Mouse (Mus musculus): ENCODE measurements around the gene Pxylp1. TPM values are rescaled to one million over a fixed set of nuclear protein-coding genes. Genes with fewer than 3 reads are reported as not detected.
A peak's percentile ranks its signal among the peaks of the same experiment; 100 is the strongest.

The Pxylp1 gene
- total RNA-seq, 1 experiment, result 3.6 TPM

GRCm38 (mm10) chr9:96916620-96917538 lies 24.4 kb upstream of the Pxylp1 start:
- H3K4me1 ChIP-seq (ENCODE audit: control insufficient read depth in 2 of 2, insufficient read depth in 2 of 2, low read length in 2 of 2, poor library complexity in 1 of 2), result no peaks in the 10 kb centered on the region
- peak; percentile 96 for DNase-seq (ENCODE audit: low read depth, low spot score)
- in situ Hi-C loops (cut with MboI; ENCODE audit: low sequenced_read_pairs in 2 of 2, unreplicated experiment in 2 of 2), result loop anchor here (10.0 kb wide), 2 partner anchors 148 to 248 kb away; no protein-coding TSS in a partner anchor
- H3K9ac ChIP-seq (ENCODE audit: insufficient read depth, low read depth, low read length, poor library complexity, severe bottlenecking), result no peak overlapping the region
- peak; percentile 100 for TF ChIP-seq ZC3H11A (IDR thresholded peaks at IDR 0.05; ENCODE audit: borderline replicate concordance, low read depth, low read length)
- no peak for TF ChIP-seq CHD2 (IDR thresholded peaks at IDR 0.05; ENCODE audit: low read depth, low read length)
- no peak for TF ChIP-seq ZNF384 (IDR thresholded peaks at IDR 0.05; ENCODE audit: low read depth, low read length)
- TF ChIP-seq HCFC1 (IDR thresholded peaks at IDR 0.05; ENCODE audit: borderline replicate concordance, insufficient read depth, low read length), result 0 out of 2 replicates have a peak, but pooled peaks have one; percentile 24
- TF ChIP-seq MAFK (IDR thresholded peaks at IDR 0.05; ENCODE audit: insufficient read depth, low read depth, low read length), result no peak
- H3K4me3 ChIP-seq (ENCODE audit: insufficient read depth in 1 of 2, low read depth in 1 of 2, low read length in 2 of 2, poor library complexity in 1 of 2, severe bottlenecking in 1 of 2), result no peak overlapping the region
- H3K36me3 ChIP-seq (ENCODE audit: control insufficient read depth, insufficient read depth, low read length, poor library complexity, severe bottlenecking), result no peaks in the 10 kb centered on the region
- H3K9me3 ChIP-seq (ENCODE audit: control insufficient read depth, insufficient read depth, low read depth, low read length), result no peaks in the 10 kb centered on the region
- H3K27ac ChIP-seq (ENCODE audit: insufficient read depth, low read depth, low read length, poor library complexity, severe bottlenecking), result no peak overlapping the region

GRCm38 (mm10) chr9:96916076-96916475 lies 23.6 kb upstream of the Pxylp1 start:
- no peak overlapping the region for H3K4me3 ChIP-seq (ENCODE audit: insufficient read depth in 1 of 2, low read depth in 1 of 2, low read length in 2 of 2, poor library complexity in 1 of 2, severe bottlenecking in 1 of 2)
- no peaks in the 10 kb centered on the region for H3K4me1 ChIP-seq (ENCODE audit: control insufficient read depth in 2 of 2, insufficient read depth in 2 of 2, low read length in 2 of 2, poor library complexity in 1 of 2)
- H3K27ac ChIP-seq (ENCODE audit: insufficient read depth, low read depth, low read length, poor library complexity, severe bottlenecking), result no peak overlapping the region
- in situ Hi-C loops (cut with MboI; ENCODE audit: low sequenced_read_pairs in 2 of 2, unreplicated experiment in 2 of 2), result loop anchor here (10.0 kb wide), 2 partner anchors 149 to 249 kb away; no protein-coding TSS in a partner anchor
- TF ChIP-seq ZC3H11A (IDR thresholded peaks at IDR 0.05; ENCODE audit: borderline replicate concordance, low read depth, low read length) (no peak), ZNF384 (IDR thresholded peaks at IDR 0.05; ENCODE audit: low read depth, low read length) (no peak), HCFC1 (IDR thresholded peaks at IDR 0.05; ENCODE audit: borderline replicate concordance, insufficient read depth, low read length) (no peak), CHD2 (IDR thresholded peaks at IDR 0.05; ENCODE audit: low read depth, low read length) (no peak), MAFK (IDR thresholded peaks at IDR 0.05; ENCODE audit: insufficient read depth, low read depth, low read length) (no peak)
- no peak overlapping the region for H3K9ac ChIP-seq (ENCODE audit: insufficient read depth, low read depth, low read length, poor library complexity, severe bottlenecking)
- H3K36me3 ChIP-seq (ENCODE audit: control insufficient read depth, insufficient read depth, low read length, poor library complexity, severe bottlenecking), result no peaks in the 10 kb centered on the region
- H3K9me3 ChIP-seq (ENCODE audit: control insufficient read depth, insufficient read depth, low read depth, low read length), result no peaks in the 10 kb centered on the region
- DNase-seq (ENCODE audit: low read depth, low spot score), result no peak

GRCm38 (mm10) chr9:96914851-96915250 lies 22.4 kb upstream of the Pxylp1 start:
- H3K27ac ChIP-seq (ENCODE audit: insufficient read depth, low read depth, low read length, poor library complexity, severe bottlenecking), result no peak overlapping the region
- no peak for TF ChIP-seq ZNF384 (IDR thresholded peaks at IDR 0.05; ENCODE audit: low read depth, low read length)
- no peak for TF ChIP-seq HCFC1 (IDR thresholded peaks at IDR 0.05; ENCODE audit: borderline replicate concordance, insufficient read depth, low read length)
- no peak for TF ChIP-seq ZC3H11A (IDR thresholded peaks at IDR 0.05; ENCODE audit: borderline replicate concordance, low read depth, low read length)
- TF ChIP-seq CHD2 (IDR thresholded peaks at IDR 0.05; ENCODE audit: low read depth, low read length), result no peak
- TF ChIP-seq MAFK (IDR thresholded peaks at IDR 0.05; ENCODE audit: insufficient read depth, low read depth, low read length), result no peak
- H3K9me3 ChIP-seq (ENCODE audit: control insufficient read depth, insufficient read depth, low read depth, low read length), result no peaks in the 10 kb centered on the region
- no peak overlapping the region for H3K4me3 ChIP-seq (ENCODE audit: insufficient read depth in 1 of 2, low read depth in 1 of 2, low read length in 2 of 2, poor library complexity in 1 of 2, severe bottlenecking in 1 of 2)
- H3K9ac ChIP-seq (ENCODE audit: insufficient read depth, low read depth, low read length, poor library complexity, severe bottlenecking), result no peak overlapping the region
- no peaks in the 10 kb centered on the region for H3K4me1 ChIP-seq (ENCODE audit: control insufficient read depth in 2 of 2, insufficient read depth in 2 of 2, low read length in 2 of 2, poor library complexity in 1 of 2)
- in situ Hi-C loops (cut with MboI; ENCODE audit: low sequenced_read_pairs in 2 of 2, unreplicated experiment in 2 of 2), result loop anchor here (5.0 to 10.0 kb wide), 3 partner anchors 150 to 250 kb away; no protein-coding TSS in a partner anchor
- DNase-seq (ENCODE audit: low read depth, low spot score), result no peak
- no peaks in the 10 kb centered on the region for H3K36me3 ChIP-seq (ENCODE audit: control insufficient read depth, insufficient read depth, low read length, poor library complexity, severe bottlenecking)

- TF ChIP-seq HCFC1 (IDR thresholded peaks at IDR 0.05; ENCODE audit: borderline replicate concordance, insufficient read depth, low read length) (no peak), CHD2 (IDR thresholded peaks at IDR 0.05; ENCODE audit: low read depth, low read length) (no peak), MAFK (IDR thresholded peaks at IDR 0.05; ENCODE audit: insufficient read depth, low read depth, low read length) (no peak), ZC3H11A (IDR thresholded peaks at IDR 0.05; ENCODE audit: borderline replicate concordance, low read depth, low read length) (no peak), ZNF384 (IDR thresholded peaks at IDR 0.05; ENCODE audit: low read depth, low read length) (no peak)
- in situ Hi-C loops (cut with MboI; ENCODE audit: low sequenced_read_pairs in 2 of 2, unreplicated experiment in 2 of 2), result loop anchor here (5.0 to 10.0 kb wide), 3 partner anchors 151 to 251 kb away; no protein-coding TSS in a partner anchor
Measured at GRCm38 (mm10) chr9:96914005-96914404, 21.5 kb upstream of the Pxylp1 start.

More at GRCm38 (mm10) chr9:96914005-96914404, 21.5 kb upstream of the Pxylp1 start:
- no peak for DNase-seq (ENCODE audit: low read depth, low spot score)
- H3K4me1 ChIP-seq (ENCODE audit: control insufficient read depth in 2 of 2, insufficient read depth in 2 of 2, low read length in 2 of 2, poor library complexity in 1 of 2), result no peaks in the 10 kb centered on the region
- H3K36me3 ChIP-seq (ENCODE audit: control insufficient read depth, insufficient read depth, low read length, poor library complexity, severe bottlenecking), result no peaks in the 10 kb centered on the region
- H3K9me3 ChIP-seq (ENCODE audit: control insufficient read depth, insufficient read depth, low read depth, low read length), result no peaks in the 10 kb centered on the region
- no peak overlapping the region for H3K9ac ChIP-seq (ENCODE audit: insufficient read depth, low read depth, low read length, poor library complexity, severe bottlenecking)
- no peak overlapping the region for H3K27ac ChIP-seq (ENCODE audit: insufficient read depth, low read depth, low read length, poor library complexity, severe bottlenecking)
- no peak overlapping the region for H3K4me3 ChIP-seq (ENCODE audit: insufficient read depth in 1 of 2, low read depth in 1 of 2, low read length in 2 of 2, poor library complexity in 1 of 2, severe bottlenecking in 1 of 2)

Measured in ES-E14 (cell line).